Mouse (Mus musculus) induced T-regulatory cell, adult 2 months (primary cell): ENCODE results near the gene Nags.

ENCODE experiments used
- DNase-seq: peaks from one replicate; pipeline ENCODE4 v3.0.0-alpha.2; 2012; ENCODE audit warnings: low read depth

The Nags gene

GRCm38 (mm10) chr11:102145471-102146001, at the start of gene Nags:
Nags (plus strand) TSS chr11:102145513.
- DNase-seq, result no peak

- no peak for DNase-seq
Measured at GRCm38 (mm10) chr11:102095676-102096075, 49.6 kb upstream of the Nags start.

GRCm38 (mm10) chr11:102096446-102096845, 48.9 kb upstream of the Nags start:
- peak; percentile 33 for DNase-seq

- peak; percentile 85 for DNase-seq
Measured at GRCm38 (mm10) chr11:102096887-102097391, 48.4 kb upstream of the Nags start.

GRCm38 (mm10) chr11:102101219-102101618, 44.1 kb upstream of the Nags start, which contains the start of gene Ppy:
Ppy (minus strand) TSS chr11:102101319.
- DNase-seq, result no peak

GRCm38 (mm10) chr11:102102485-102103258, 42.6 kb upstream of the Nags start:
- DNase-seq, result peak; percentile 75

- no peak for DNase-seq
Measured at GRCm38 (mm10) chr11:102106911-102107310, 38.4 kb upstream of the Nags start.

- DNase-seq, result no peak
Measured at GRCm38 (mm10) chr11:102107732-102108131, 37.6 kb upstream of the Nags start, which contains the start of gene Pyy. Pyy (minus strand) TSS chr11:102107832.

GRCm38 (mm10) chr11:102111576-102111975, 33.7 kb upstream of the Nags start:
- DNase-seq, result no peak

GRCm38 (mm10) chr11:102116241-102116640, 29.1 kb upstream of the Nags start:
- DNase-seq, result no peak

- no peak for DNase-seq
Measured at GRCm38 (mm10) chr11:102117386-102117785, 27.9 kb upstream of the Nags start.

GRCm38 (mm10) chr11:102134516-102134915, 10.8 kb upstream of the Nags start:
- DNase-seq, result no peak

GRCm38 (mm10) chr11:102137625-102138446, 7.5 kb upstream of the Nags start:
- DNase-seq, result peak; percentile 34

GRCm38 (mm10) chr11:102138447-102138740, 6.9 kb upstream of the Nags start:
- peak; percentile 75 for DNase-seq

- DNase-seq, result peak; percentile 87
Measured at GRCm38 (mm10) chr11:102140508-102140907, 4.8 kb upstream of the Nags start.

GRCm38 (mm10) chr11:102142355-102142754, 3.0 kb upstream of the Nags start:
- no peak for DNase-seq

- no peak for DNase-seq
Measured at GRCm38 (mm10) chr11:102144957-102145470, 299 bp upstream of the Nags start.

GRCm38 (mm10) chr11:102146005-102146404, 692 bp downstream of the Nags start:
- DNase-seq, result no peak

GRCm38 (mm10) chr11:102146531-102146930, 1.2 kb downstream of the Nags start:
- no peak for DNase-seq

GRCm38 (mm10) chr11:102147213-102147989, 2.1 kb downstream of the Nags start:
- no peak for DNase-seq

GRCm38 (mm10) chr11:102156039-102156785, 10.9 kb downstream of the Nags start, which contains the start of gene Tmem101:
Tmem101 (minus strand) TSS chr11:102156404.
- DNase-seq, result peak; percentile 83
